Mouse (Mus musculus): ENCODE measurements around the gene Trp53i13.

Gene Trp53i13

GRCm38 (mm10) chr11:77507426-77507825 is 8.4 kb downstream of the Trp53i13 start:
- no peak for DNase-seq

GRCm38 (mm10) chr11:77506941-77507340 is 8.8 kb downstream of the Trp53i13 start:
- DNase-seq, result no peak

- DNase-seq, result peak; percentile 77
Observed at GRCm38 (mm10) chr11:77506273-77506672, 9.5 kb downstream of the Trp53i13 start.

GRCm38 (mm10) chr11:77505291-77505980 is 10.3 kb downstream of the Trp53i13 start:
- DNase-seq, result no peak

- DNase-seq, result no peak
Observed at GRCm38 (mm10) chr11:77504377-77504776, 11.4 kb downstream of the Trp53i13 start.

- peak; percentile 53 for DNase-seq
Observed at GRCm38 (mm10) chr11:77503511-77503910, 12.3 kb downstream of the Trp53i13 start.

- DNase-seq, result no peak
Observed at GRCm38 (mm10) chr11:77502481-77502880, 13.3 kb downstream of the Trp53i13 start.

GRCm38 (mm10) chr11:77501971-77502370 is 13.8 kb downstream of the Trp53i13 start:
- no peak for DNase-seq

- peak; percentile 84 for DNase-seq
Observed at GRCm38 (mm10) chr11:77501392-77501791, 14.4 kb downstream of the Trp53i13 start.

- DNase-seq, result peak; percentile 33
Observed at GRCm38 (mm10) chr11:77500361-77501325, 15.1 kb downstream of the Trp53i13 start.

GRCm38 (mm10) chr11:77499354-77499753 is 16.4 kb downstream of the Trp53i13 start:
- DNase-seq, result no peak

- no peak for DNase-seq
Observed at GRCm38 (mm10) chr11:77498261-77499139, 17.3 kb downstream of the Trp53i13 start.

GRCm38 (mm10) chr11:77497851-77498250 is 17.9 kb downstream of the Trp53i13 start:
- DNase-seq, result peak; percentile 73

- peak; percentile 86 for DNase-seq
Observed at GRCm38 (mm10) chr11:77497341-77497756, 18.4 kb downstream of the Trp53i13 start.

- peak; percentile 8 for DNase-seq
Observed at GRCm38 (mm10) chr11:77495507-77495906, 20.3 kb downstream of the Trp53i13 start.

GRCm38 (mm10) chr11:77494782-77495181 is 21.0 kb downstream of the Trp53i13 start:
- no peak for DNase-seq

GRCm38 (mm10) chr11:77494344-77494676 is 21.5 kb downstream of the Trp53i13 start:
- DNase-seq, result no peak

- peak; percentile 62 for DNase-seq
Observed at GRCm38 (mm10) chr11:77493512-77494343, 22.1 kb downstream of the Trp53i13 start, which contains the start of gene Git1. Git1 (plus strand) TSS chr11:77493562.

- DNase-seq, result peak; percentile 97
Observed at GRCm38 (mm10) chr11:77492911-77493332, 22.9 kb downstream of the Trp53i13 start.

GRCm38 (mm10) chr11:77492311-77492871 is 23.4 kb downstream of the Trp53i13 start:
- DNase-seq, result peak; percentile 44
